Mouse (Mus musculus): ENCODE results near the gene Ttc24.

DNA sequence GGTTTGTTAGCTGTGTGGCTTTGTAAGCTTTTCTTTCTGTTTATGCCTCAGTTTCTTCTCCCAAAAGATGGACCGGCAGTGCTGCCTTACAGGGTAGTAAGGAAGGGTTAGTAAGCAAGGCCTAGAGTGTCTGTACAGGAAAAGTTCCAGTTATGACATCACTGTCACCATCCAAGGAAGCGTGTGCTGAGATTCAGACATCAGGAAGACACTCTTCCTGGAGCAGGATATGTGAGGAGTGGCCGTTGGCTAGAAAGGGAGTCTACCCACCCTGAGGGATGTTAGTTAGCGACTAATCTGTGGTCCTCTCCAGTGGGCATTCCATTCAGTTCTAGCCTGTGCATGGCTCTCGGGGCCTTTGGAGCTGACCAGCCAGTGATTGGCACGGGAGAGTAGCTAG is 24.1 kb upstream of the Ttc24 start:
- TF ChIP-seq POLR2A (IDR thresholded peaks at IDR 0.05; ENCODE audit: control insufficient read depth, low read depth, low read length) (no peak), CTCF (IDR thresholded peaks at IDR 0.05; ENCODE audit: control insufficient read depth, insufficient read depth, insufficient replicate concordance, low read depth, low read length) (no peak)
